Mouse (Mus musculus) liver, embryonic 14.5 days (tissue): ENCODE measurements around the gene Ppp1r13l. TPM values are rescaled to one million over a fixed set of nuclear protein-coding genes. Genes with fewer than 3 reads are reported as not detected.

ENCODE experiments used
- ATAC-seq: fragments of 200-750 bp; cut with Nextera tagmentation; 2 replicates; pipeline ENCODE4 v1.8.0; 2017; ENCODE audit warnings: moderate number of reproducible peaks, mild to moderate bottlenecking, moderate library complexity; ENCODE audit not compliant: insufficient read depth
- DNase-seq, 3 experiments: peaks; one replicate each; pipeline ENCODE4 v3.0.0-alpha.2; 2012 to 2013; ENCODE audit warnings: low read depth in 3 of 3, low spot score in 3 of 3
- H3K27ac ChIP-seq: fragments of 300-500 bp; sonication (generic); 2 replicates; pipeline ENCODE4 v1.5.1; 2014; ENCODE audit warnings: moderate library complexity, mild to moderate bottlenecking, control low read depth, inconsistent platforms
- H3K27me3 ChIP-seq: fragments of 300-500 bp; sonication (generic); 2 replicates; pipeline ENCODE4 v1.6.1; 2014; ENCODE audit warnings: mild to moderate bottlenecking, low read length, moderate library complexity; ENCODE audit not compliant: control insufficient read depth, insufficient read depth
- H3K36me3 ChIP-seq: fragments of 300-500 bp; sonication (generic); replicated peaks from 2 replicates; pipeline ENCODE4 v1.6.1; 2014; ENCODE audit warnings: low read depth; ENCODE audit not compliant: control insufficient read depth, insufficient read depth
- H3K4me1 ChIP-seq, 2 experiments: fragments of 200-500 bp in 1 of 2; fragments of 300-500 bp in 1 of 2; sonication (generic) in 1 of 2; replicated peaks; 2 replicates each; pipeline ENCODE4 v1.6.1; 2012 to 2014; ENCODE audit warnings: antibody characterized with exemption in 1 of 2, inconsistent platforms in 1 of 2, low read length in 1 of 2; ENCODE audit not compliant: control insufficient read depth in 2 of 2, insufficient read depth in 2 of 2
- H3K4me2 ChIP-seq: fragments of 300-500 bp; sonication (generic); 2 replicates; pipeline ENCODE4 v1.6.1; 2014; ENCODE audit warnings: low read depth, mild to moderate bottlenecking, control low read depth, moderate library complexity
- H3K4me3 ChIP-seq, 2 experiments: fragments of 200-500 bp in 1 of 2; fragments of 300-500 bp in 1 of 2; sonication (generic) in 1 of 2; 2 replicates each; pipeline ENCODE4 v1.5.1; 2012 to 2014; ENCODE audit warnings: low read depth in 2 of 2, low read length in 2 of 2, mild to moderate bottlenecking in 2 of 2, control low read depth in 1 of 2, inconsistent platforms in 1 of 2, moderate library complexity in 1 of 2; ENCODE audit not compliant: insufficient read depth in 1 of 2
- H3K9ac ChIP-seq: fragments of 300-500 bp; sonication (generic); replicated peaks from 2 replicates; pipeline ENCODE4 v1.6.1; 2014; ENCODE audit warnings: mild to moderate bottlenecking, control low read depth, moderate library complexity
- H3K9me3 ChIP-seq: fragments of 300-500 bp; sonication (generic); 2 replicates; pipeline ENCODE4 v1.6.1; 2016; ENCODE audit warnings: low read length, mixed read lengths; ENCODE audit not compliant: control insufficient read depth
- CTCF ChIP-seq: IDR thresholded peaks from 2 replicates; pipeline ENCODE4 v1.5.1; 2016; ENCODE audit warnings: antibody characterized with exemption, low read depth, control low read depth
- EP300 ChIP-seq: IDR thresholded peaks from 2 replicates; pipeline ENCODE4 v1.6.1; 2016; ENCODE audit warnings: antibody characterized with exemption, low read depth
- WGBS: fragments of 180-500 bp; shearing (Covaris S2); extraction: QIAGEN DNeasy Blood & Tissue Kit; methylation state at CpG from one replicate; pipeline ENCODE4 v1.1.7; 2014; ENCODE audit not compliant: insufficient replicate concordance; 5-methylcytosine and 5-hydroxymethylcytosine counted together
- polyA plus RNA-seq, 2 experiments: library from polyadenylated mRNA; depleted of rRNA in 1 of 2; stranded (reverse) in 1 of 2; unstranded in 1 of 2; fragments of >200 nt; fragmentation: Nextera tagmentation in 1 of 2; extraction: Ambion mirVana in 1 of 2; gene quantifications; 2 replicates each; pipeline versions ENCODE4 v1.2.1 to v1.2.3; 2012 to 2014

The Ppp1r13l gene
- polyA plus RNA-seq, 2 experiments = 0.65 to 2.3 TPM

GRCm38 (mm10) chr7:19413525-19413924 lies 54.0 kb downstream of the Ppp1r13l start:
- no peaks in the 10 kb centered on the region for H3K36me3 ChIP-seq
- TF ChIP-seq EP300 = no peak
- H3K27me3 ChIP-seq = no peaks in the 10 kb centered on the region; the same call in 1 of the 2 replicates
- no peak overlapping the region for H3K27ac ChIP-seq
- 61% methylated on average over 3 of the region's 3 CpGs for WGBS
- no peak overlapping the region for H3K9ac ChIP-seq
- no peak overlapping the region for H3K4me3 ChIP-seq
- DNase-seq (no peak), ATAC-seq (no peak)
- no peaks in the 10 kb centered on the region for H3K4me1 ChIP-seq
- H3K9me3 ChIP-seq = no peaks in the 10 kb centered on the region
- no peak overlapping the region for H3K4me2 ChIP-seq

GRCm38 (mm10) chr7:19416590-19416989 lies 57.0 kb downstream of the Ppp1r13l start:
- no peak overlapping the region for H3K9ac ChIP-seq
- no peaks in the 10 kb centered on the region for H3K9me3 ChIP-seq
- H3K4me2 ChIP-seq = no peak overlapping the region
- no peak for ATAC-seq
- H3K27me3 ChIP-seq = peaks cover 18% of the 10 kb centered on the region
- peaks cover 0 to 7% of the 10 kb centered on the region in 2 experiments; a peak in 3 of 4 replicates for H3K4me1 ChIP-seq
- 37% methylated on average over 15 of the region's 15 CpGs for WGBS
- no peak overlapping the region for H3K4me3 ChIP-seq
- DNase-seq = no peak
- no peak overlapping the region for H3K27ac ChIP-seq
- TF ChIP-seq EP300 (no peak), CTCF (no peak)
- H3K36me3 ChIP-seq = no peaks in the 10 kb centered on the region

GRCm38 (mm10) chr7:19420121-19420520 lies 60.6 kb downstream of the Ppp1r13l start:
- H3K4me2 ChIP-seq = no peak overlapping the region; the same call in 1 of the 2 replicates
- DNase-seq (no peak), ATAC-seq (no peak)
- no peak overlapping the region for H3K27ac ChIP-seq
- H3K4me3 ChIP-seq = no peak overlapping the region
- 6% methylated on average over 28 of the region's 28 CpGs for WGBS
- no peak for TF ChIP-seq CTCF
- TF ChIP-seq EP300 = no peak
- no peaks in the 10 kb centered on the region for H3K36me3 ChIP-seq
- H3K4me1 ChIP-seq = peaks cover 0 to 7% of the 10 kb centered on the region in 2 experiments; a peak in 3 of 4 replicates
- H3K9ac ChIP-seq = no peak overlapping the region
- H3K9me3 ChIP-seq = no peaks in the 10 kb centered on the region
- peaks cover 18% of the 10 kb centered on the region for H3K27me3 ChIP-seq

- no peak for TF ChIP-seq EP300
- TF ChIP-seq CTCF = no peak
- Histone ChIP-seq H3K9me3 (no peaks in the 10 kb centered on the region), H3K4me1 (peaks cover 0 to 7% of the 10 kb centered on the region in 2 experiments; a peak in 3 of 4 replicates), H3K4me2 (peak overlapping the region; percentile 62), H3K27me3 (peaks cover 18% of the 10 kb centered on the region), H3K4me3 (peak overlapping the region; percentile 12 to 26; a peak in 3 of 4 replicates), H3K27ac (no peak overlapping the region), H3K36me3 (no peaks in the 10 kb centered on the region), H3K9ac (no peak overlapping the region)
- DNase-seq = peak; percentile 66 to 75 (median 70)
- peak; percentile 90 for ATAC-seq
- 11% methylated on average over 43 of the region's 43 CpGs for WGBS
Measured at GRCm38 (mm10) chr7:19420821-19421636, 61.5 kb downstream of the Ppp1r13l start.

- Histone ChIP-seq H3K4me2 (no peak overlapping the region), H3K9ac (no peak overlapping the region), H3K36me3 (no peaks in the 10 kb centered on the region), H3K27ac (no peak overlapping the region), H3K27me3 (peaks cover 18% of the 10 kb centered on the region), H3K9me3 (no peaks in the 10 kb centered on the region), H3K4me1 (peaks cover 0 to 7% of the 10 kb centered on the region in 2 experiments; a peak in 3 of 4 replicates), H3K4me3 (no peak overlapping the region)
- no peak for TF ChIP-seq CTCF
- TF ChIP-seq EP300 = no peak
- WGBS = 64% methylated on average over 3 of the region's 3 CpGs
- DNase-seq (no peak), ATAC-seq (no peak)
Measured at GRCm38 (mm10) chr7:19423083-19423482, 63.5 kb downstream of the Ppp1r13l start.
